21 mouse cellular contexts compared by ENCODE assay signal in the genomic region with DNA sequence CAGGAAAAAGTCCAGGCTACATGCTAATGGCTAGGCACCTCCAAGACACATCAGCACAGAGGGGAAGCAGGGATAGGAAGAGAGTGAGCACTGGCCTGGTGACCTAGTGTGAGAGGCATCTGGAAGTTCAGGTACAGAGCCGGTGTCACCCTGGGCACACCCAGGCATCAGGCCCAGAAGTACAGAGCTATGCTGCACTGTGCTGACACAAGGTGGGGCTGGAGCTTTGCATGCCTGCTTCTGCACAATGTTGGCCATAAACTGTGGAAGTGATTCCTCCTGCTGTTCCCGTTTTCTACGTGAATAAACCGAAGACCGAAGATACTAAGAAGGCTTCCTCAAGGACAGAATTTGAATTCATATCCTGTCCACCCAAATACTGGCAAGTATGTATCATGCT. TPM values are rescaled to one million over a fixed set of nuclear protein-coding genes. Genes with fewer than 3 reads are reported as not detected.
DNase-seq lines count a peak whose midpoint lies in the region; ATAC-seq and TF ChIP-seq lines count a peak whose summit lies in the region.
"Had no signal": no experiment of that assay in that cellular context is flagged by ENCODE, and none has a peak within 500 bp of the region (broad histone marks: within the 10 kb centered on the region; RNA-seq: fewer than 3 reads in every experiment).

No protein-coding gene starts in this region.

- no peak overlapping the region for H3K4me2 ChIP-seq in intestine, postnatal 0 days (replicated peaks; ENCODE audit: low read depth)
- H3K4me2 ChIP-seq in intestine, embryonic 15.5 days (replicated peaks), result no peak overlapping the region
- H3K4me2 ChIP-seq in neural tube, embryonic 15.5 days, result no peak overlapping the region
- no peak overlapping the region for H3K4me2 ChIP-seq in stomach, embryonic 16.5 days (ENCODE audit: low read depth, low read length)
- H3K4me2 ChIP-seq: forebrain, embryonic 15.5 days; heart, embryonic 13.5 days; hindbrain, embryonic 14.5 days had no signal

- H3K4me1 ChIP-seq in intestine, postnatal 0 days (replicated peaks; ENCODE audit: control insufficient read depth, insufficient read depth, low read length), result no peaks in the 10 kb centered on the region
- no peaks in the 10 kb centered on the region for H3K4me1 ChIP-seq in intestine, embryonic 15.5 days (replicated peaks)
- H3K4me1 ChIP-seq in neural tube, embryonic 15.5 days, result no peaks in the 10 kb centered on the region
- H3K4me1 ChIP-seq in stomach, embryonic 16.5 days (ENCODE audit: control insufficient read depth, insufficient read depth, low read length), result no peaks in the 10 kb centered on the region
- H3K4me1 ChIP-seq in kidney, adult 2 months (ENCODE audit: control insufficient read depth, insufficient read depth, low read length), result no peaks in the 10 kb centered on the region
- H3K4me1 ChIP-seq: embryonic facial prominence, embryonic 10.5 days; forebrain, embryonic 10.5 days; forebrain, embryonic 15.5 days had no signal

- intact Hi-C loops in heart, postnatal 10 days (cut with DNase I), result loop anchor here (5.0 to 10.0 kb wide), 5 partner anchors 159 to 1239 kb away; partner anchors contain the start of gene Hs6st1

- H3K36me3 ChIP-seq in intestine, postnatal 0 days (ENCODE audit: control insufficient read depth, insufficient read depth), result no peaks in the 10 kb centered on the region
- no peaks in the 10 kb centered on the region for H3K36me3 ChIP-seq in intestine, embryonic 15.5 days
- H3K36me3 ChIP-seq in neural tube, embryonic 15.5 days, result no peaks in the 10 kb centered on the region
- H3K36me3 ChIP-seq in stomach, embryonic 16.5 days (ENCODE audit: control insufficient read depth, insufficient read depth, low read length), result no peaks in the 10 kb centered on the region
- no peaks in the 10 kb centered on the region for H3K36me3 ChIP-seq in kidney, adult 2 months (ENCODE audit: control insufficient read depth, insufficient read depth, low read length)
- H3K36me3 ChIP-seq: embryonic facial prominence, embryonic 10.5 days; forebrain, embryonic 10.5 days; forebrain, embryonic 15.5 days; heart, embryonic 13.5 days had no signal

- no peak overlapping the region for H3K9ac ChIP-seq in intestine, postnatal 0 days (ENCODE audit: low read depth, low read length)
- no peak overlapping the region for H3K9ac ChIP-seq in intestine, embryonic 15.5 days
- no peak overlapping the region for H3K9ac ChIP-seq in neural tube, embryonic 15.5 days (replicated peaks)
- H3K9ac ChIP-seq in stomach, embryonic 16.5 days (ENCODE audit: low read length), result no peak overlapping the region
- H3K9ac ChIP-seq: forebrain, embryonic 15.5 days; heart, embryonic 13.5 days; hindbrain, embryonic 14.5 days had no signal

- H3K27ac ChIP-seq in intestine, postnatal 0 days (ENCODE audit: low read depth, low read length), result no peak overlapping the region
- H3K27ac ChIP-seq in intestine, embryonic 15.5 days, result no peak overlapping the region
- no peak overlapping the region for H3K27ac ChIP-seq in neural tube, embryonic 15.5 days (replicated peaks)
- H3K27ac ChIP-seq in stomach, embryonic 16.5 days (ENCODE audit: low read length), result no peak overlapping the region
- no peak overlapping the region for H3K27ac ChIP-seq in kidney, adult 2 months (ENCODE audit: insufficient read depth, low read depth, low read length)
- H3K27ac ChIP-seq: embryonic facial prominence, embryonic 10.5 days; forebrain, embryonic 10.5 days; forebrain, embryonic 15.5 days; heart, adult 2 months; heart, embryonic 13.5 days; hindbrain, embryonic 14.5 days had no signal

- TF ChIP-seq POLR2A in kidney, adult 2 months (IDR thresholded peaks at IDR 0.05; ENCODE audit: low read depth, low read length), result no peak

- no peaks in the 10 kb centered on the region for H3K27me3 ChIP-seq in intestine, postnatal 0 days (replicated peaks; ENCODE audit: control insufficient read depth, insufficient read depth, low read length)
- H3K27me3 ChIP-seq in intestine, embryonic 15.5 days (replicated peaks), result no peaks in the 10 kb centered on the region
- H3K27me3 ChIP-seq in neural tube, embryonic 15.5 days (replicated peaks), result no peaks in the 10 kb centered on the region
- H3K27me3 ChIP-seq in stomach, embryonic 16.5 days (ENCODE audit: control insufficient read depth, insufficient read depth, low read length), result no peaks in the 10 kb centered on the region
- H3K27me3 ChIP-seq in kidney, adult 2 months (replicated peaks; ENCODE audit: control insufficient read depth, insufficient read depth, low read length), result no peaks in the 10 kb centered on the region
- H3K27me3 ChIP-seq: forebrain, embryonic 15.5 days; Patski had no signal

- DNase-seq in heart, adult 11 months, result peak; percentile 77
- DNase-seq in heart, postnatal 10 days, result no peak
- no peak for DNase-seq in neural tube, embryonic 10.5 days (ENCODE audit: extremely low spot score, low spot score)
- no peak for DNase-seq in kidney, adult 2 months
- DNase-seq: adrenal gland, postnatal 14 days; cerebellum, adult 18-20 months; gastrocnemius, postnatal 10 days; heart, adult 2 months; heart, postnatal 4 days had no signal

- H3K9me3 ChIP-seq in intestine, postnatal 0 days (ENCODE audit: control insufficient read depth), result no peaks in the 10 kb centered on the region
- no peaks in the 10 kb centered on the region for H3K9me3 ChIP-seq in intestine, embryonic 15.5 days
- H3K9me3 ChIP-seq in neural tube, embryonic 15.5 days (replicated peaks), result no peaks in the 10 kb centered on the region
- no peaks in the 10 kb centered on the region for H3K9me3 ChIP-seq in stomach, embryonic 16.5 days (replicated peaks; ENCODE audit: control insufficient read depth, low read length)
- H3K9me3 ChIP-seq: embryonic facial prominence, embryonic 10.5 days; forebrain, embryonic 10.5 days; forebrain, embryonic 15.5 days; heart, embryonic 13.5 days had no signal

- 68% methylated on average over 5 of the region's 5 CpGs for WGBS in intestine, postnatal 0 days
- 84% methylated on average over 5 of the region's 5 CpGs for WGBS in intestine, embryonic 15.5 days
- WGBS in neural tube, embryonic 15.5 days, result 87% methylated on average over 5 of the region's 5 CpGs
- WGBS in stomach, embryonic 16.5 days, result 72% methylated on average over 5 of the region's 5 CpGs
- 89% methylated on average over 5 of the region's 5 CpGs for WGBS in kidney, adult 2 months

- TF ChIP-seq CTCF in intestine, postnatal 0 days (IDR thresholded peaks at IDR 0.05; ENCODE audit: low read depth), result peak; percentile 10; the same call in 1 of the 2 replicates
- TF ChIP-seq CTCF in kidney, adult 2 months (conservative IDR thresholded peaks at IDR 0.05; ENCODE audit: insufficient read depth, insufficient read length, low read depth, low read length), result no peak

- ATAC-seq in intestine, postnatal 0 days, result no peak
- no peak for ATAC-seq in intestine, embryonic 15.5 days
- ATAC-seq in neural tube, embryonic 15.5 days (ENCODE audit: low FRiP score), result peak; percentile 54; the same call in 1 of the 2 replicates
- ATAC-seq in stomach, embryonic 16.5 days (ENCODE audit: insufficient read depth, low FRiP score), result peak; percentile 48; the same call in 1 of the 2 replicates
- ATAC-seq: activated CD4-positive, CD25-positive, alpha-beta regulatory T cell, adult 4 months; Patski had no signal

- H3K4me3 ChIP-seq in intestine, postnatal 0 days (ENCODE audit: low read depth, low read length), result no peak overlapping the region
- no peak overlapping the region for H3K4me3 ChIP-seq in intestine, embryonic 15.5 days (replicated peaks)
- no peak overlapping the region for H3K4me3 ChIP-seq in neural tube, embryonic 15.5 days (replicated peaks)
- H3K4me3 ChIP-seq in stomach, embryonic 16.5 days (replicated peaks; ENCODE audit: low read length), result no peak overlapping the region
- H3K4me3 ChIP-seq in kidney, adult 2 months (ENCODE audit: insufficient read depth, low read depth, low read length), result no peak overlapping the region
- H3K4me3 ChIP-seq: embryonic facial prominence, embryonic 10.5 days; erythroblast, embryonic 14.5 days; forebrain, embryonic 10.5 days; forebrain, embryonic 15.5 days; heart, adult 2 months; heart, embryonic 13.5 days had no signal

RNA-seq across cellular contexts. Expression of gene Plekhb2, which starts 46.3 kb away (rescaled TPM):
- 10 to 100 TPM; 66.9 to 72.3 TPM for total RNA-seq in heart, postnatal 10 days (2021)
- 191 and 206 TPM in 2 replicates for polyA plus RNA-seq in intestine, postnatal 0 days (2015; fragmentation: Nextera tagmentation; extraction: Ambion mirVana)
- 78.3 and 80.0 TPM in 2 replicates for polyA plus RNA-seq in intestine, embryonic 15.5 days (2015; fragmentation: Nextera tagmentation; extraction: Ambion mirVana)
- polyA plus RNA-seq in neural tube, embryonic 15.5 days (2015; fragmentation: Nextera tagmentation; extraction: Ambion mirVana), result 81.7 and 84.0 TPM in 2 replicates
- polyA plus RNA-seq in stomach, embryonic 16.5 days (2015; fragmentation: Nextera tagmentation; extraction: Ambion mirVana), result 63.9 and 80.2 TPM in 2 replicates
- polyA plus RNA-seq in kidney, adult 2 months (2012; rRNA removed), result 195 and 227 TPM in 2 replicates

RNA-seq across cellular contexts. Expression of gene Fam168b, which starts 53.2 kb away (rescaled TPM):
- total RNA-seq in heart, postnatal 10 days (2021), result 10 to 100 TPM; 72.6 to 78.1 TPM
- 22.4 and 23.6 TPM in 2 replicates for polyA plus RNA-seq in intestine, postnatal 0 days (2015; fragmentation: Nextera tagmentation; extraction: Ambion mirVana)
- 57.0 and 60.6 TPM in 2 replicates for polyA plus RNA-seq in intestine, embryonic 15.5 days (2015; fragmentation: Nextera tagmentation; extraction: Ambion mirVana)
- 107 and 119 TPM in 2 replicates for polyA plus RNA-seq in neural tube, embryonic 15.5 days (2015; fragmentation: Nextera tagmentation; extraction: Ambion mirVana)
- 45.7 and 46.2 TPM in 2 replicates for polyA plus RNA-seq in stomach, embryonic 16.5 days (2015; fragmentation: Nextera tagmentation; extraction: Ambion mirVana)
- 236 and 254 TPM in 2 replicates for polyA plus RNA-seq in kidney, adult 2 months (2012; rRNA removed)

Comparison
In these comparisons a context has a peak if more than half of its experiments do, and no peak if none do; other contexts are left out.
1. ATAC-seq: peak in neural tube, embryonic 15.5 days (single experiment) and stomach, embryonic 16.5 days (single experiment); none in intestine, postnatal 0 days (single experiment) and intestine, embryonic 15.5 days (single experiment).